Mouse (Mus musculus): ENCODE results near the gene Snx20. TPM values are rescaled to one million over a fixed set of nuclear protein-coding genes. Genes with fewer than 3 reads are reported as not detected.
A peak's percentile ranks its signal among the peaks of the same experiment; 100 is the strongest.

Gene Snx20
- polyA plus RNA-seq, 3 experiments from 2014 or later: 6.2 to 12.0 (median 9.3) TPM

- ATAC-seq: peak; percentile 46
Observed at GRCm38 (mm10) chr8:88603446-88603989, 32.4 kb downstream of the Snx20 start.

GRCm38 (mm10) chr8:88599491-88599890 lies 36.4 kb downstream of the Snx20 start:
- no peak for ATAC-seq

- ATAC-seq: no peak
Observed at GRCm38 (mm10) chr8:88598578-88598977, 37.4 kb downstream of the Snx20 start.

- no peak for ATAC-seq
Observed at GRCm38 (mm10) chr8:88596042-88596441, 39.9 kb downstream of the Snx20 start.

GRCm38 (mm10) chr8:88593947-88594346 lies 42.0 kb downstream of the Snx20 start:
- no peak for ATAC-seq

- no peak for ATAC-seq
Observed at GRCm38 (mm10) chr8:88590226-88590625, 45.7 kb downstream of the Snx20 start.

- no peak for ATAC-seq
Observed at GRCm38 (mm10) chr8:88588205-88588889, 47.6 kb downstream of the Snx20 start.

- ATAC-seq: no peak
Observed at GRCm38 (mm10) chr8:88583863-88584262, 52.1 kb downstream of the Snx20 start.

- no peak for ATAC-seq
Observed at GRCm38 (mm10) chr8:88580785-88581184, 55.1 kb downstream of the Snx20 start.

- ATAC-seq: no peak
Observed at GRCm38 (mm10) chr8:88579668-88580330, 56.1 kb downstream of the Snx20 start.

GRCm38 (mm10) chr8:88579246-88579645 lies 56.7 kb downstream of the Snx20 start:
- ATAC-seq: no peak

- ATAC-seq: no peak
Observed at GRCm38 (mm10) chr8:88578413-88579175, 57.3 kb downstream of the Snx20 start.

GRCm38 (mm10) chr8:88577666-88578065 lies 58.3 kb downstream of the Snx20 start:
- no peak for ATAC-seq

Other genes starting within 250 kb of the Snx20 start
- not detected for gene Nkd1, start 114.8 kb downstream of the Snx20 start, polyA plus RNA-seq (2017; shearing (Covaris generic))
- gene Nod2, start 11.2 kb upstream of the Snx20 start, polyA plus RNA-seq (2017; shearing (Covaris generic)): 1 to 10 TPM; 2.4 to 4.3 (median 3.8) TPM
- gene Cyld, start 60.9 kb upstream of the Snx20 start, polyA plus RNA-seq (2017; shearing (Covaris generic)): 10 to 100 TPM; 88.9 to 92.6 (median 90.9) TPM